Mouse (Mus musculus) thymus, adult 18-20 months (tissue): ENCODE results near the gene Olfr788.

Experiments
- DNase-seq, 2 experiments: peaks; one replicate each; pipeline ENCODE4 v3.0.0; 2022; ENCODE audit warnings: mixed read lengths in 2 of 2

Gene Olfr788

DNA sequence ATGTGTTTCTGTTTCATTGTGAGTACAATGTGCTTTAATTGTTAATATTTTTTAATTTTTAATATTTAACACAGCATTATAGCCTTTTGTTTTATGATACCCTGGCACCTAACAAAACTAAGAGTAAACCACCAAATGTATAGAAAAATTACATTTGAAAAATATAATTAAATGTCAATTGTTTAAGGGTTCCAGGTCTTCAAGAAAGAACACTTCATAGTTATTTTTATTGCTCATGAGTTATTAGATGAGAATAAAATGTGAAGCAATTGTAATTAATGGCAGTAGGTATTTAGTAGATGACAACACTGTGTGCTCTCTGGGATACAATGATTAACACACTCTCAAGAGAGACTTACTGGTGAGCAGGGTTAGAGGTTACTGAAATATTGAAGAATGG is at the start of gene Olfr788:
TSS of gene Olfr788 (plus strand) at position 301 of the 400 bp plus-strand sequence.
- DNase-seq, result no peak

- no peak for DNase-seq
Observed at GRCm38 (mm10) chr10:129427006-129427405, 43.8 kb upstream of the Olfr788 start, which contains the start of gene Olfr786. Gene Olfr786 (plus strand): TSS chr10:129427306.

DNA sequence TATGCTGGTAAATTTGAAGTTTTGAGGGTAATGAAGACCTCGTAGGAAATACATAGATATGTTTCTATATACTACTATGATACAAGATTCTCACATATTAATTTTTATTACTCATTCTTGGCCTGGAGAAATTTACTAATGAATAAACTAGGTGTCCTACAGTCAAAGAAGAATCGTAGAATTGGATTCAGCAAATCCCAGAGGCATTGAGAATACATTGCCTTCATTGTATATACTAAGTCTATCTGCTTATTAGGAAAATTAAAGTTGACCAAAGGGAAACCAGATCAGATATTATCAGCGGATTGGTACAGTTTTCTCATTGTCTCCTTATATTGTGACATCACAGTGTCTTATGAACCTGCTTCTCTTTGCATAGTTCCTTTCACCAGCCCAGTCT is 9.2 kb upstream of the Olfr788 start, which contains the start of gene Olfr787:
TSS of gene Olfr787 (plus strand) at position 301 of the 400 bp plus-strand sequence.
- DNase-seq, result no peak

GRCm38 (mm10) chr10:129473256-129473655 is 2.5 kb downstream of the Olfr788 start:
- DNase-seq, result no peak

- no peak for DNase-seq
Observed at GRCm38 (mm10) chr10:129473723-129474122, 2.9 kb downstream of the Olfr788 start.

DNA sequence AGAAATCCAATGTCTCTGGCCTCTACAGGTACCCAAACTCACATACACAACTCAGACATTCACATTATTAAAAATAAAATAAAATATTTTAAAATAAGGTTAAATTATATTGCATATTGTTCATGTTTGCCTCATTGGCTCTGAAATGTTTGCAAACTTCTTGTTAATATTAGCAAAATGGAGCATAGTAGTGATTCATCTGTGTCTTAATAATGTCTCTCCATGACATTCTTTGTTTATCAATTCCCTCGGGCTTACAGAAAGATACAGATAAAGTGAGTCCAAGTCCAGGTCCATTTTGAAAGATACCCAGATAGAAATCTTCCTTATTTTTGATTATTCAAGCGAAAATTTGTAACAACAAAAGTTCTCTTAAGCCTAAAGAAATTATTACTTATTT is 13.7 kb downstream of the Olfr788 start, which contains the start of gene Olfr789:
TSS of gene Olfr789 (plus strand) at position 301 of the 400 bp plus-strand sequence.
- DNase-seq, result no peak

GRCm38 (mm10) chr10:129490101-129490500 is 19.3 kb downstream of the Olfr788 start:
- DNase-seq, result no peak

- DNase-seq, result no peak
Observed at GRCm38 (mm10) chr10:129498192-129498591, 27.4 kb downstream of the Olfr788 start, which contains the start of gene Olfr790. Gene Olfr790 (plus strand): TSS chr10:129498492.

DNA sequence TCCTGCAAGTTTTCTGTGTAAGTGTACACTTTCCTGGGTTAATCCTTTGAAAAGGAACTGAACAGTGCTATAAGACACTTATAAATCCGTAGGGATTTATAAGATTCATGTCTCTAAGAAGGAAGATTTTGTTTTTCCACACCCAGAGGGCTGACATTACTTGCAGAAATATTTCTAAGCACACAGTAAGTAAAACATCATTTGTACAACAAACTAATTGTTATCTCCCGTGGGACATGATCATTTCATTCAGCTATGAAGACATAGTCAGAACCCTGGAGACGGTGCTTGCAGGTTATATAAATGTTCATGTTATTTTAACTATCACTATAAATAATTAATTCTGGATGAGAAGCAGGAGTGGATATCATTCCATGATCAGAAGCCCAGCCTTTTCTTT is 50.7 kb downstream of the Olfr788 start, which contains the start of gene Olfr791:
TSS of gene Olfr791 (plus strand) at position 301 of the 400 bp plus-strand sequence.
- no peak for DNase-seq
